In the genomic region with DNA sequence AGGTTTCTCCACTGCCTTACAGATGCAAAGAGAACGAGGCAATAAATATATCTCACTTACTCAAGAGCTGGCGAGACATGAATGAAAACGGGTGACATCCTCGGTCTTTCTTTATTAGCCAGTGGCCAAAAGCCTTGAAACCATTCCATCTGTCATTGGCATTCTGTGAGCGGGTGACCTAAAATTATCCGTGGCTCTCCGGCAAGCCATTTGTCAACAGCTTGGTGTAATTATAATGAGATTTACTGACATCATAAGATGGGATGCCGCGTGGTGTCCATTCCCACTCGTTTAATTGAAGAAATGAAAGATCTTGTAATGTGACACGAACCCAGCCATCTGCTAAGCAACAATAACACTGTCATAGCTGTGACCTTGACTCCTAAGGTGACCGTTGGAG, we compare ENCODE assay signal across 26 mouse cellular contexts. TPM values are rescaled to one million over a fixed set of nuclear protein-coding genes. Genes with fewer than 3 reads are reported as not detected.
DNase-seq lines count a peak whose midpoint lies in the region.
"Had no signal": no experiment of that assay in that cellular context is flagged by ENCODE, and none has a peak within 500 bp of the region (broad histone marks: within the 10 kb centered on the region; RNA-seq: fewer than 3 reads in every experiment).

No protein-coding gene starts in this region.

- H3K27me3 ChIP-seq in heart, embryonic 10.5 days (ENCODE audit: insufficient read depth, poor library complexity, severe bottlenecking) = no peaks in the 10 kb centered on the region
- H3K27me3 ChIP-seq: embryonic facial prominence, embryonic 13.5 days had no signal

- no peak overlapping the region for H3K27ac ChIP-seq in heart, embryonic 10.5 days
- H3K27ac ChIP-seq: embryonic facial prominence, embryonic 13.5 days; heart, embryonic 13.5 days; layer of hippocampus, adult 2 months; liver, embryonic 14.5 days; midbrain, embryonic 13.5 days; neural tube, embryonic 13.5 days had no signal

- DNase-seq in cerebellum, adult 18-20 months = peak; percentile 4 to 7
- DNase-seq in cerebellum, adult 11 months = no peak
- peak; percentile 45 for DNase-seq in heart, embryonic 10.5 days (ENCODE audit: low spot score)
- no peak for DNase-seq in heart, postnatal 14 days
- DNase-seq in adrenal gland, adult 8-10 months = peak; percentile 41
- peak; percentile 50 for DNase-seq in retina, embryonic 14.5 days (ENCODE audit: low spot score)
- no peak for DNase-seq in left cerebral cortex, postnatal 10 days (ENCODE audit: extremely low spot score in 1 of 2, low spot score in 2 of 2)
- DNase-seq: gastrocnemius, postnatal 25 days; layer of hippocampus, postnatal 36 days; spleen, adult 18-20 months; thymus, postnatal 36 days had no signal

- H3K9me3 ChIP-seq in heart, embryonic 10.5 days = no peaks in the 10 kb centered on the region
- H3K9me3 ChIP-seq: embryonic facial prominence, embryonic 13.5 days; heart, embryonic 13.5 days; midbrain, embryonic 13.5 days; neural tube, embryonic 13.5 days had no signal

- intact Hi-C loops in heart, postnatal 14 days (cut with DNase I) = no loop called here
- intact Hi-C loops in left cerebral cortex, postnatal 10 days (cut with DNase I) = no loop called here

- peaks cover 8% of the 10 kb centered on the region; the same call in 1 of the 2 replicates for H3K4me1 ChIP-seq in heart, embryonic 10.5 days
- H3K4me1 ChIP-seq: embryonic facial prominence, embryonic 13.5 days; heart, embryonic 13.5 days; midbrain, embryonic 13.5 days; neural tube, embryonic 13.5 days had no signal

- WGBS in heart, embryonic 10.5 days = 75% methylated on average over 12 of the region's 12 CpGs

- no peaks in the 10 kb centered on the region for H3K36me3 ChIP-seq in heart, embryonic 10.5 days
- H3K36me3 ChIP-seq: embryonic facial prominence, embryonic 13.5 days; heart, embryonic 13.5 days; midbrain, embryonic 13.5 days; neural tube, embryonic 13.5 days had no signal

- no peak overlapping the region for H3K4me3 ChIP-seq in heart, embryonic 10.5 days
- H3K4me3 ChIP-seq: embryonic facial prominence, embryonic 13.5 days; heart, embryonic 13.5 days; layer of hippocampus, adult 2 months; midbrain, embryonic 13.5 days; neural tube, embryonic 13.5 days had no signal

RNA-seq across cellular contexts. Expression of gene Meiob, which starts 9.3 kb away (rescaled TPM):
- not detected in 2 replicates for polyA plus RNA-seq in heart, embryonic 10.5 days (2016; fragmentation: Nextera tagmentation; extraction: Ambion mirVana)
- not detected for total RNA-seq in heart, postnatal 14 days (2021)
- total RNA-seq in adrenal gland, adult 8-10 months (2022) = 1 to 10 TPM in 2 of 4 experiments, under 1 TPM in 2; 0.52 to 2.7 (median 1.1) TPM
- total RNA-seq in left cerebral cortex, postnatal 10 days (2021) = not detected
- total RNA-seq: gastrocnemius, postnatal 25 days; hematopoietic stem cell, adult 5-6 weeks; layer of hippocampus, adult 2 months; layer of hippocampus, postnatal 36 days; left cerebral cortex, postnatal 25 days had no signal
- polyA plus RNA-seq: embryonic facial prominence, embryonic 13.5 days; forebrain, embryonic 14.5 days; heart, embryonic 13.5 days; hindbrain, embryonic 16.5 days; intestine, embryonic 16.5 days; limb, embryonic 14.5 days; lung, postnatal 0 days; midbrain, embryonic 13.5 days; neural tube, embryonic 13.5 days; stomach, embryonic 14.5 days had no signal

RNA-seq across cellular contexts. Expression of gene Hs3st6, which starts 42.0 kb away (rescaled TPM):
- polyA plus RNA-seq in heart, embryonic 10.5 days (2016; fragmentation: Nextera tagmentation; extraction: Ambion mirVana) = 0.51 and 0.80 TPM in 2 replicates
- total RNA-seq in heart, postnatal 14 days (2021) = under 1 TPM in 1 of 2 experiments, not detected in 1; 0.29 TPM
- 1 to 10 TPM; 1.7 to 2.8 (median 2.4) TPM for total RNA-seq in adrenal gland, adult 8-10 months (2022)
- under 1 TPM in 1 of 2 experiments, not detected in 1; 0.49 TPM for total RNA-seq in left cerebral cortex, postnatal 10 days (2021)
- total RNA-seq: gastrocnemius, postnatal 25 days; hematopoietic stem cell, adult 5-6 weeks; layer of hippocampus, adult 2 months; layer of hippocampus, postnatal 36 days; megakaryocyte, adult 5-6 weeks had no signal

RNA-seq across cellular contexts. Expression of gene Hagh, which starts 45.2 kb away (rescaled TPM):
- polyA plus RNA-seq in heart, embryonic 10.5 days (2016; fragmentation: Nextera tagmentation; extraction: Ambion mirVana) = 38.9 and 49.0 TPM in 2 replicates
- 100 to 1,000 TPM; 109 to 122 TPM for total RNA-seq in heart, postnatal 14 days (2021)
- total RNA-seq in adrenal gland, adult 8-10 months (2022) = 10 to 100 TPM; 81.9 to 99.1 (median 92.7) TPM
- 100 to 1,000 TPM in 1 of 2 experiments, 10 to 100 TPM in 1; 92.4 to 102 TPM for total RNA-seq in left cerebral cortex, postnatal 10 days (2021)

RNA-seq across cellular contexts. Expression of gene Fahd1, which starts 55.4 kb away (rescaled TPM):
- polyA plus RNA-seq in heart, embryonic 10.5 days (2016; fragmentation: Nextera tagmentation; extraction: Ambion mirVana) = 31.4 and 37.8 TPM in 2 replicates
- 10 to 100 TPM; 70.8 to 78.1 TPM for total RNA-seq in heart, postnatal 14 days (2021)
- 10 to 100 TPM; 26.4 to 36.0 (median 32.1) TPM for total RNA-seq in adrenal gland, adult 8-10 months (2022)
- 10 to 100 TPM; 14.8 to 16.5 TPM for total RNA-seq in left cerebral cortex, postnatal 10 days (2021)

RNA-seq across cellular contexts. Expression of gene Msrb1, which starts 58.3 kb away (rescaled TPM):
- 17.8 and 19.7 TPM in 2 replicates for polyA plus RNA-seq in heart, embryonic 10.5 days (2016; fragmentation: Nextera tagmentation; extraction: Ambion mirVana)
- 100 to 1,000 TPM; 214 TPM for total RNA-seq in heart, postnatal 14 days (2021)
- 10 to 100 TPM; 87.3 to 91.3 (median 89.0) TPM for total RNA-seq in adrenal gland, adult 8-10 months (2022)
- 10 to 100 TPM; 44.2 to 47.8 TPM for total RNA-seq in left cerebral cortex, postnatal 10 days (2021)

Comparison
In these comparisons a context has a peak if more than half of its experiments do, and no peak if none do; other contexts are left out.
1. DNase-seq: peak in cerebellum, adult 18-20 months (2 of 2), heart, embryonic 10.5 days (single experiment), adrenal gland, adult 8-10 months (single experiment) and retina, embryonic 14.5 days (single experiment); none in cerebellum, adult 11 months (single experiment), heart, postnatal 14 days (0 of 2) and left cerebral cortex, postnatal 10 days (0 of 2).